Mouse (Mus musculus): ENCODE results near the gene Treml1. TPM values are rescaled to one million over a fixed set of nuclear protein-coding genes. Genes with fewer than 3 reads are reported as not detected.

Treml1 gene
- total RNA-seq, 4 experiments from 2014 or later: not detected

- no peak for DNase-seq (ENCODE audit: low spot score in 2 of 2)
These were observed 746 bp downstream of the Treml1 start for GRCm38 (mm10) chr17:48360462-48360861.

GRCm38 (mm10) chr17:48362346-48362745 is 2.6 kb downstream of the Treml1 start:
- no peak for DNase-seq (ENCODE audit: low spot score in 2 of 2)

GRCm38 (mm10) chr17:48362966-48363365 is 3.2 kb downstream of the Treml1 start:
- peak in 1 of 2 experiments; percentile 27 for DNase-seq (ENCODE audit: low spot score in 2 of 2)

GRCm38 (mm10) chr17:48363421-48363965 is 3.8 kb downstream of the Treml1 start:
- DNase-seq (ENCODE audit: low spot score in 2 of 2): no peak

GRCm38 (mm10) chr17:48365511-48366155 is 5.9 kb downstream of the Treml1 start:
- no peak for DNase-seq (ENCODE audit: low spot score in 2 of 2)

- no peak for DNase-seq (ENCODE audit: low spot score in 2 of 2)
These were observed 7.1 kb downstream of the Treml1 start for GRCm38 (mm10) chr17:48366806-48367205.

- no peak for DNase-seq (ENCODE audit: low spot score in 2 of 2)
These were observed 11.9 kb downstream of the Treml1 start for GRCm38 (mm10) chr17:48371621-48372020.

GRCm38 (mm10) chr17:48372987-48373386 is 13.3 kb downstream of the Treml1 start:
- DNase-seq (ENCODE audit: low spot score in 2 of 2): no peak

GRCm38 (mm10) chr17:48376102-48376501 is 16.4 kb downstream of the Treml1 start:
- DNase-seq (ENCODE audit: low spot score in 2 of 2): no peak

- no peak for DNase-seq (ENCODE audit: low spot score in 2 of 2)
These were observed 19.3 kb downstream of the Treml1 start for GRCm38 (mm10) chr17:48379050-48379449.

GRCm38 (mm10) chr17:48385786-48386461 is 26.2 kb downstream of the Treml1 start:
- DNase-seq (ENCODE audit: low spot score in 2 of 2): no peak

GRCm38 (mm10) chr17:48388666-48389065 is 28.9 kb downstream of the Treml1 start:
- DNase-seq (ENCODE audit: low spot score in 2 of 2): no peak

- DNase-seq (ENCODE audit: low spot score in 2 of 2): no peak
These were observed 29.7 kb downstream of the Treml1 start for GRCm38 (mm10) chr17:48389442-48389841.

GRCm38 (mm10) chr17:48391446-48391845 is 31.7 kb downstream of the Treml1 start:
- DNase-seq (ENCODE audit: low spot score in 2 of 2): no peak

GRCm38 (mm10) chr17:48392616-48393015 is 32.9 kb downstream of the Treml1 start:
- DNase-seq (ENCODE audit: low spot score in 2 of 2): no peak

- no peak for DNase-seq (ENCODE audit: low spot score in 2 of 2)
These were observed 42.0 kb downstream of the Treml1 start for GRCm38 (mm10) chr17:48401710-48402109.

- no peak for DNase-seq (ENCODE audit: low spot score in 2 of 2)
These were observed 43.0 kb downstream of the Treml1 start for GRCm38 (mm10) chr17:48402751-48403150.

- no peak for DNase-seq (ENCODE audit: low spot score in 2 of 2)
These were observed 44.1 kb downstream of the Treml1 start for GRCm38 (mm10) chr17:48403848-48404247.

- DNase-seq (ENCODE audit: low spot score in 2 of 2): no peak
These were observed 45.0 kb downstream of the Treml1 start for GRCm38 (mm10) chr17:48404706-48405105.

- DNase-seq (ENCODE audit: low spot score in 2 of 2): no peak
These were observed 47.4 kb downstream of the Treml1 start for GRCm38 (mm10) chr17:48407154-48407553.

GRCm38 (mm10) chr17:48407910-48408525 is 48.3 kb downstream of the Treml1 start:
- no peak for DNase-seq (ENCODE audit: low spot score in 2 of 2)

Data from gastrocnemius, adult 8-10 months (tissue).